Mouse (Mus musculus): ENCODE data around the gene Epn2.

DNA sequence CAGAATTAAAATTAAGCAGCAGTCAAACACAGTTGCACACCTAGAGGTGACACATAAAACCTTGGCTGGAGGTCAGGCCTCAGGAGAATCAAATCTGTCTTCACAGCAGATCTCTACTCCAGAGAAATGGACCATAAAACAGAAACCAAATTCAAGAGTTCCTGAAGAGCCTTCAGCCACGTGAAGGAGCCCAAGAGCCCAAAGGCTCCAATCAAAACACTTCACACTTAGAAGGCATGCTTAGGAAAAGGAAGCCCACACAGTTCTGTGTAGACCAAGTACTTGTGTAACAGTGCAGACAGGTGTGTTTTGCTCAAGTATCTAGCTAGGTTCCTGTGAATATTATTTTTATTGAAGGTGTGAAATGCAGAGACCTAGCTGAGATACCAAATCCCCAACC lies 44.0 kb downstream of the Epn2 start:
- TF ChIP-seq MAFK (IDR thresholded peaks at IDR 0.05; ENCODE audit: insufficient read depth, low read depth, low read length) (no peak), HCFC1 (IDR thresholded peaks at IDR 0.05; ENCODE audit: borderline replicate concordance, insufficient read depth, low read length) (no peak), ZNF384 (IDR thresholded peaks at IDR 0.05; ENCODE audit: low read depth, low read length) (no peak), ZC3H11A (IDR thresholded peaks at IDR 0.05; ENCODE audit: borderline replicate concordance, low read depth, low read length) (no peak)

Measured in ES-E14 (cell line).